Mouse (Mus musculus) C2C12 (cell line): Measurements from ENCODE around the gene Wasf2. TPM values are rescaled to one million over a fixed set of nuclear protein-coding genes. Genes with fewer than 3 reads are reported as not detected.

Source experiments
- H3K27me3 ChIP-seq: one replicate; pipeline ENCODE4 v1.6.1; 2011; ENCODE audit not compliant: control insufficient read depth, insufficient read depth, insufficient read length
- H3K36me3 ChIP-seq: one replicate; pipeline ENCODE4 v1.6.1; 2011; ENCODE audit not compliant: control insufficient read depth, insufficient read depth
- H3K4me3 ChIP-seq: one replicate; pipeline ENCODE4 v1.5.1; 2011; ENCODE audit warnings: mild to moderate bottlenecking, control low read depth; ENCODE audit not compliant: poor library complexity, insufficient read depth, severe bottlenecking
- H3K79me2 ChIP-seq: one replicate; pipeline ENCODE4 v1.6.1; 2011; ENCODE audit not compliant: control insufficient read depth, insufficient read depth
- H3K79me3 ChIP-seq: one replicate; pipeline ENCODE4 v1.6.1; 2011; ENCODE audit warnings: low read depth, control low read depth
- H3ac ChIP-seq: one replicate; pipeline ENCODE3; 2011; ENCODE audit warnings: low read depth; ENCODE audit not compliant: control insufficient read depth, insufficient read length
- CEBPB ChIP-seq: IDR thresholded peaks from one replicate; pipeline ENCODE4 v1.6.1; 2011; ENCODE audit warnings: low read depth, mild to moderate bottlenecking, control low read depth, moderate library complexity
- CTCF ChIP-seq: IDR thresholded peaks from one replicate; pipeline ENCODE4 v1.5.1; 2011; ENCODE audit not compliant: control insufficient read depth, insufficient read depth, insufficient read length
- FOSL1 ChIP-seq: IDR thresholded peaks from one replicate; pipeline ENCODE4 v1.8.0; 2011; ENCODE audit warnings: mild to moderate bottlenecking, low read length; ENCODE audit not compliant: poor library complexity, insufficient read depth, severe bottlenecking
- MAX ChIP-seq: IDR thresholded peaks from one replicate; pipeline ENCODE4 v1.6.1; 2011; ENCODE audit warnings: mild to moderate bottlenecking, control low read depth
- MYOD1 ChIP-seq: IDR thresholded peaks from one replicate; pipeline ENCODE4 v1.6.1; 2011; ENCODE audit warnings: low read depth; ENCODE audit not compliant: control insufficient read depth, insufficient read length
- MYOG ChIP-seq: IDR thresholded peaks from one replicate; pipeline ENCODE4 v1.6.1; 2011; ENCODE audit not compliant: control insufficient read depth, insufficient read length; ENCODE audit errors: extremely low read depth
- USF1 ChIP-seq: IDR thresholded peaks from one replicate; pipeline ENCODE4 v1.6.1; 2011; ENCODE audit warnings: low read depth, mild to moderate bottlenecking, control low read depth, moderate library complexity
- polyA plus RNA-seq: library from polyadenylated mRNA; unstranded; fragments of >200 nt; fragmentation: generic; extraction: Trizol; gene quantifications from one replicate; pipeline ENCODE4 v1.2.1, GENCODE M21; 2012; ENCODE audit warnings: missing spikeins

The Wasf2 gene
- polyA plus RNA-seq, 1 experiment, result 52.1 TPM

DNA sequence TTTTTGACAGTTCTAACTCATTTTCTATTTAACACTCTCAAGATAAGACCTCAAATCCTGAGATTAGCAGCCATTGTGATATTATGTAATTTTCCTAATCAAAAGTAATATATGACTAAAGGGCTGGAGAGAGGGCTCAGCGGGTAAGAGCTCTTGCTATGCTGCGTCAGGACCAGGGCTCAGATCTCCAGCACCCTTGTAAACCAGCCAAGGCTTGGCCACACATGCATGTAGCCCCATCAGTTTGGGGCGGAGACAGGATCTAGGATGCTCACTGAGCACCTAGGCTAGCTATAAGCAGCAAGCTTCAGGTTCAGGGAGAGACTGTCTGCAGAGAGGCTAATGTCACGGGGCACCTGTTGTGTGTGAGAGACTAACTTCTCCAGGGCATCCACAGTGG, 42.1 kb downstream of the Wasf2 start:
- peaks cover 62% of the 10 kb centered on the region for H3K79me3 ChIP-seq
- no peak for TF ChIP-seq USF1
- no peak for TF ChIP-seq MAX
- TF ChIP-seq MYOD1, result no peak
- TF ChIP-seq FOSL1, result no peak
- no peak for TF ChIP-seq CTCF
- peaks cover 15% of the 10 kb centered on the region for H3K36me3 ChIP-seq
- no peak overlapping the region for H3K4me3 ChIP-seq
- no peaks in the 10 kb centered on the region for H3K27me3 ChIP-seq
- no peak overlapping the region for H3ac ChIP-seq
- H3K79me2 ChIP-seq, result peaks cover 92% of the 10 kb centered on the region

DNA sequence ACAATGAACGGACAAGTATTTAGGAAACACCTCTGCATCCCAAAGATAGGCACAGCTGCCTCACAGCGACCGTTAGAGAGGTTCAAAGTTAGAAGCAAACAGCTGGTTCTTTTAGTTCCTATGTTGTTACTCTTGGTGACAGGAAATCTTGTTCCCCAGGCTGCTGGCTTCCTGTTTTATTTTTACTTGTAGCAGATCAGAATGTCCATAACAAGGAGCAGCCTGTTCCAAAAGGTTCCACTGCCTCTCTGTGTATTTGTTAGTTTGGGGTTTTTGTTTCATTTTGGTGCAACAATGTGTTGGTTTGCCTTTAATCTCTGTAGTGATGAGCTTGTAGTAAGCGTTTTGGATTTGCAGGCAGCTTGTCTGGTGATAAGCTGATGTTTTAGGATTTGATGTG, 44.1 kb downstream of the Wasf2 start:
- Histone ChIP-seq H3K79me2 (peaks cover 75% of the 10 kb centered on the region), H3K36me3 (peaks cover 24% of the 10 kb centered on the region), H3K4me3 (no peak overlapping the region), H3ac (no peak overlapping the region), H3K79me3 (peaks cover 62% of the 10 kb centered on the region), H3K27me3 (no peaks in the 10 kb centered on the region)
- TF ChIP-seq USF1, result no peak
- no peak for TF ChIP-seq CTCF
- no peak for TF ChIP-seq CEBPB
- TF ChIP-seq MYOD1, result no peak
- no peak for TF ChIP-seq MAX
- no peak for TF ChIP-seq MYOG
- no peak for TF ChIP-seq FOSL1

DNA sequence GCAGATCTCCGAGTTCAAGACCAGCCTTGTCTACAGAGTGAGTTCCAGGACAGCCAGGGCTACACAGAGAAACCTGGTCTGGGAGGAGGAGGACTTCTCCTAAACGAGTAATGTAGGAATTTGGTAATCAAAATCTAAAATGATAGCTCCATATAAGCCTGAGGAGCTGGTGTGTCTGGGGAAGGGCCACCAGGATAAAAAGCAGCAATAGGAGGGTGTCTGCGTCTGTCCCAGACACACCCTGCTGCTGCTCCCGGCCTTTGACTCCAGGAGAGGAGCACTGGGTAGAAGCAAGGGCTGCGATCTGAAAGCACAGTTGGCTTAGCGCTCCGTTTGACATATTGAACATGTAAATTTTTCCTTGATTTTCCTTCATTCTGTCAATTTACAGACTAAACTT, 45.0 kb downstream of the Wasf2 start:
- peaks cover 30% of the 10 kb centered on the region for H3K36me3 ChIP-seq
- TF ChIP-seq MYOD1 (no peak), FOSL1 (no peak), MAX (no peak), CEBPB (no peak), CTCF (no peak), USF1 (no peak), MYOG (no peak)
- no peaks in the 10 kb centered on the region for H3K27me3 ChIP-seq
- H3ac ChIP-seq, result no peak overlapping the region
- H3K79me2 ChIP-seq, result peaks cover 66% of the 10 kb centered on the region
- peaks cover 57% of the 10 kb centered on the region for H3K79me3 ChIP-seq
- H3K4me3 ChIP-seq, result no peak overlapping the region

DNA sequence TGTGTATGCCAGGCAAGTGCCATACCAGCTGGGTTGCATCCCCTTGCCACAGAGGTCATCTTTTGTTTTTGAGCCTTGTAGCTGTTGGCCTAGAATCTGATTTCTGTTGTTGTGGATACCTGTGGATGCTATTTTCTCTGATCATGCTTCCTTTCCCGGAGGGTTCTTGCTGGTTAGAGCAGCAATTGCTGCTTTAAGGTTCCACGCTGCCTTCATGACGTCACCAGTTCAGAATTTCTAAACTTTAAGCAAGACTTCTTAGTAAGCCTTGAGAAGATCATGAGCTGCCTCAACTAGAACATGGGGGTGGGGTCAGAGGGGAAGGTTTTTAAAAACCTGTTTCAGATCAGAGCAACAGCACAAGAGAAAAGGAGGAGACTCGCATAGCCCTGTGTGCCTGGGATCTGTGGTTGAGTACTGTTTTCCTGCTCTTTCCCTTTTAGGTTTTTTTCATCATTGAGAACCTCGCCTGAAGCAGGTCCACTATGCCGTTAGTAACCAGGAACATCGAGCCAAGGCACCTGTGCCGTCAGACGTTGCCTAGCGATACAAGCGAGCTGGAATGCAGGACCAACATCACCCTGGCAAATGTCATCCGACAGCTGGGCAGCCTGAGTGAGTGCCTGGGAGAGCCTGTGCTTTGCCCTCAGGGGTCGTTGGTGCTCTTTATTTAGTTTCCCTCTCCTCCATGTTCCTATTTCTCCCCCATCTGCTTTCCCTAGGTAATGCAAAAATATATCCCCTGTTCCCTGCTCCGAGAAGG, 45.9 kb downstream of the Wasf2 start:
- Histone ChIP-seq H3K4me3 (no peak overlapping the region), H3K79me2 (peaks cover 65% of the 10 kb centered on the region), H3K79me3 (peaks cover 52% of the 10 kb centered on the region), H3ac (no peak overlapping the region), H3K36me3 (peaks cover 30% of the 10 kb centered on the region), H3K27me3 (no peaks in the 10 kb centered on the region)
- TF ChIP-seq MAX (no peak), FOSL1 (no peak), CTCF (no peak), MYOD1 (no peak), CEBPB (no peak), USF1 (no peak), MYOG (no peak)

DNA sequence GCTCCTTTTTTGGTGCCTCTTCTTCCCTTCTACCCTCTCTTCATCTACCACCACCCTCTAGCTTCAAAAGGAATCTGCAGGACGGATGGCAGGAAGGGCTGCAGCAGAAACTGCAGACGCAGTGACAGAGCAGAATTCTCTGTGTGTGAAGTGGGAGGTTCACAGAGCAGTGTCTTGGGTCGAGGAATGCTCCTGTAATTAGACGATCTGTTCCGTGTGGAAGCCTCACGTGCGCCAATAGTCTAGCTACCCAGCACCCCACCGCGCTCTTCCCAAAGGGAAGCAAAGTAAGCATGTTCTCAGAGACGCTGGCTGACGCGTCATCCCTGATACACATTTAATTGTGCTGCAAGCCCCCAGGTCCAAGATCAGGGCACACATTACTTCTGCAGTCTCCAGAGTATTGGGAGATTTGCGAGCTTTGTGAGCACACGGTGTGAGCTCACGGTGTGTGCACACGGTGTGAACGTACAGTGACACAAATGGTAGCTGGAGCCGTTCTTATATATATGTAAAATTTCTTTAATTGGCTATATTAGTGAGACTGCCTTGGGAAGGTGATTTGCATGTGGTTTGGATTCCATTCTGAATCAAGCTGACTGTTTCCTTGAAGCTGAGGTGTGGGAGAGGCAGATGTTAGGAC, 46.6 kb downstream of the Wasf2 start:
- no peak for TF ChIP-seq CTCF
- no peak for TF ChIP-seq MAX
- no peak for TF ChIP-seq CEBPB
- no peak for TF ChIP-seq USF1
- TF ChIP-seq MYOD1, result no peak
- no peak for TF ChIP-seq MYOG
- no peak for TF ChIP-seq FOSL1
- Histone ChIP-seq H3K4me3 (no peak overlapping the region), H3ac (no peak overlapping the region), H3K79me2 (peaks cover 64% of the 10 kb centered on the region), H3K79me3 (peaks cover 46% of the 10 kb centered on the region), H3K27me3 (no peaks in the 10 kb centered on the region), H3K36me3 (peaks cover 37% of the 10 kb centered on the region)

- Histone ChIP-seq H3K36me3 (peaks cover 38% of the 10 kb centered on the region), H3K79me2 (peaks cover 59% of the 10 kb centered on the region), H3K27me3 (no peaks in the 10 kb centered on the region), H3K4me3 (no peak overlapping the region), H3K79me3 (peaks cover 35% of the 10 kb centered on the region), H3ac (no peak overlapping the region)
- TF ChIP-seq CEBPB (no peak), USF1 (no peak), MYOG (no peak), FOSL1 (no peak), MAX (no peak), CTCF (no peak), MYOD1 (no peak)
Measured at GRCm38 (mm10) chr4:133178305-133178704, 48.0 kb downstream of the Wasf2 start.
